In the genomic region with DNA sequence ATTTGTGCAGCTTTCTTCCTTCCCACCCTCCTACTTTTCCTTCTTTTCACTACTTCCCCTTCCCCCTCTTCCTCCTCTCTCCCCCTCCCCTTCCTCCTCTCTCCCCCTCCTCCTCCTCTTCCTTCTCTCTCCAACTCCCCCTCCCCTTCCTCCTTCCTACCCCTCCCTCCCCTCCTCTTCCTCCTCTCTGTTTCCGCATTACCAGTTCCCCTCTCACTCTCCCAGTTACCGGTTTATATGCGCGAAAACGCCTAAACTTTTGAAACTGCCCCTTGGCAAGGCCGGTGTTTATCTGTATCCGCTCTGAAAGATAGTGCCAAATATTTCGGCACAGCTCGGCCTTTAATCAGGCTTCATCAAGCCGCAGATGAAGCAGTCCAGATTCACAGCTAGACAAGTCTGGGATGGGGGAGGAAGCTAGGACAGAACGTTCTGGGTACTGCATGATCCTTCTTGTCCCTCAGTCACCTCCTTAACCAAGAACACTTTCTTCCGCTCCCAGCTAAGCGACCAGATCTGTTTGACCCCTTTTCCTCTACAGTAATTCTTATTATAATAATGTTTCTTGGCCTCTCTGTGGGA, we compare ENCODE assay signal across 8 mouse cellular contexts. TPM values are rescaled to one million over a fixed set of nuclear protein-coding genes. Genes with fewer than 3 reads are reported as not detected.
DNase-seq lines count a peak whose midpoint lies in the region; ATAC-seq lines count a peak whose summit lies in the region.

No protein-coding gene starts in this region.

- peak overlapping the region; percentile 20; the same call in 1 of the 2 replicates for H3K4me3 ChIP-seq in embryonic facial prominence, embryonic 10.5 days
- no peak overlapping the region for H3K4me3 ChIP-seq in intestine, embryonic 14.5 days (ENCODE audit: low read depth, low read length)
- H3K4me3 ChIP-seq in lung, embryonic 16.5 days (ENCODE audit: low read length), result no peak overlapping the region
- no peak overlapping the region for H3K4me3 ChIP-seq in forebrain, embryonic 12.5 days (replicated peaks)
- H3K4me3 ChIP-seq in midbrain, embryonic 16.5 days (ENCODE audit: low read depth, low read length), result no peak overlapping the region

- WGBS in embryonic facial prominence, embryonic 10.5 days, result 46% methylated on average over 13 of the region's 13 CpGs
- WGBS in intestine, embryonic 14.5 days, result 30% methylated on average over 13 of the region's 13 CpGs
- WGBS in lung, embryonic 16.5 days, result 28% methylated on average over 13 of the region's 13 CpGs
- 52% methylated on average over 13 of the region's 13 CpGs for WGBS in forebrain, embryonic 12.5 days
- WGBS in midbrain, embryonic 16.5 days, result 50% methylated on average over 13 of the region's 13 CpGs

- no peaks in the 10 kb centered on the region for H3K9me3 ChIP-seq in embryonic facial prominence, embryonic 10.5 days
- no peaks in the 10 kb centered on the region for H3K9me3 ChIP-seq in intestine, embryonic 14.5 days (ENCODE audit: control insufficient read depth, low read length)
- no peaks in the 10 kb centered on the region for H3K9me3 ChIP-seq in lung, embryonic 16.5 days (ENCODE audit: control insufficient read depth, low read length)
- no peaks in the 10 kb centered on the region for H3K9me3 ChIP-seq in forebrain, embryonic 12.5 days
- H3K9me3 ChIP-seq in midbrain, embryonic 16.5 days (replicated peaks; ENCODE audit: control insufficient read depth, low read length, poor library complexity, severe bottlenecking), result no peaks in the 10 kb centered on the region

- no peaks in the 10 kb centered on the region for H3K27me3 ChIP-seq in embryonic facial prominence, embryonic 10.5 days (replicated peaks; ENCODE audit: low read depth, poor library complexity, severe bottlenecking)
- no peaks in the 10 kb centered on the region for H3K27me3 ChIP-seq in intestine, embryonic 14.5 days (replicated peaks; ENCODE audit: control insufficient read depth, insufficient read depth, low read length)
- H3K27me3 ChIP-seq in lung, embryonic 16.5 days (ENCODE audit: control insufficient read depth, insufficient read depth, low read depth, low read length), result no peaks in the 10 kb centered on the region
- H3K27me3 ChIP-seq in forebrain, embryonic 12.5 days, result no peaks in the 10 kb centered on the region
- no peaks in the 10 kb centered on the region for H3K27me3 ChIP-seq in midbrain, embryonic 16.5 days (ENCODE audit: control insufficient read depth, insufficient read depth, low read depth, low read length)

- no peaks in the 10 kb centered on the region for H3K36me3 ChIP-seq in embryonic facial prominence, embryonic 10.5 days (replicated peaks)
- no peaks in the 10 kb centered on the region for H3K36me3 ChIP-seq in intestine, embryonic 14.5 days (ENCODE audit: control insufficient read depth, insufficient read depth, low read length)
- H3K36me3 ChIP-seq in lung, embryonic 16.5 days (ENCODE audit: control insufficient read depth, insufficient read depth, low read length), result no peaks in the 10 kb centered on the region
- H3K36me3 ChIP-seq in forebrain, embryonic 12.5 days (replicated peaks), result no peaks in the 10 kb centered on the region
- H3K36me3 ChIP-seq in midbrain, embryonic 16.5 days (ENCODE audit: control insufficient read depth, insufficient read depth, low read length), result no peaks in the 10 kb centered on the region

- no peaks in the 10 kb centered on the region for H3K4me1 ChIP-seq in embryonic facial prominence, embryonic 10.5 days
- H3K4me1 ChIP-seq in intestine, embryonic 14.5 days (replicated peaks; ENCODE audit: control insufficient read depth, insufficient read depth, low read length), result no peaks in the 10 kb centered on the region
- no peaks in the 10 kb centered on the region; the same call in 1 of the 2 replicates for H3K4me1 ChIP-seq in lung, embryonic 16.5 days (replicated peaks; ENCODE audit: control insufficient read depth, insufficient read depth, low read length)
- no peaks in the 10 kb centered on the region; the same call in 1 of the 2 replicates for H3K4me1 ChIP-seq in forebrain, embryonic 12.5 days
- H3K4me1 ChIP-seq in midbrain, embryonic 16.5 days (ENCODE audit: control insufficient read depth, insufficient read depth, low read length), result no peaks in the 10 kb centered on the region

- intact Hi-C loops in left cerebral cortex, postnatal 14 days (cut with DNase I), result loop anchor here (5.0 kb wide), 1 partner anchor 62 kb away; no protein-coding TSS in a partner anchor
- intact Hi-C loops in left cerebral cortex, postnatal 4 days (cut with DNase I), result no loop called here

- no peak for ATAC-seq in intestine, embryonic 14.5 days (replicated peaks; ENCODE audit: low FRiP score, low TSS enrichment, low read depth)
- peak; percentile 83 for ATAC-seq in lung, embryonic 16.5 days (ENCODE audit: low read depth)
- no peak for ATAC-seq in forebrain, embryonic 12.5 days (ENCODE audit: low FRiP score)
- ATAC-seq in midbrain, embryonic 16.5 days, result no peak

- H3K4me2 ChIP-seq in intestine, embryonic 14.5 days (ENCODE audit: low read length), result peak overlapping the region; percentile 11; the same call in 1 of the 2 replicates
- peak overlapping the region; percentile 32; the same call in 1 of the 2 replicates for H3K4me2 ChIP-seq in lung, embryonic 16.5 days (ENCODE audit: low read depth, low read length)
- no peak overlapping the region for H3K4me2 ChIP-seq in forebrain, embryonic 12.5 days
- no peak overlapping the region for H3K4me2 ChIP-seq in midbrain, embryonic 16.5 days (ENCODE audit: low read length)

- H3K27ac ChIP-seq in embryonic facial prominence, embryonic 10.5 days (replicated peaks), result no peak overlapping the region
- H3K27ac ChIP-seq in intestine, embryonic 14.5 days (ENCODE audit: low read depth), result no peak overlapping the region
- no peak overlapping the region for H3K27ac ChIP-seq in lung, embryonic 16.5 days (ENCODE audit: low read length)
- H3K27ac ChIP-seq in forebrain, embryonic 12.5 days, result no peak overlapping the region
- H3K27ac ChIP-seq in midbrain, embryonic 16.5 days (ENCODE audit: low read length), result no peak overlapping the region

- no peak overlapping the region for H3K9ac ChIP-seq in intestine, embryonic 14.5 days (ENCODE audit: low read length)
- no peak overlapping the region for H3K9ac ChIP-seq in lung, embryonic 16.5 days (ENCODE audit: low read length)
- no peak overlapping the region for H3K9ac ChIP-seq in forebrain, embryonic 12.5 days
- H3K9ac ChIP-seq in midbrain, embryonic 16.5 days (ENCODE audit: low read depth, low read length), result no peak overlapping the region

- peak; percentile 37 to 66 for DNase-seq in left cerebral cortex, postnatal 14 days (ENCODE audit: low spot score in 2 of 2)
- no peak for DNase-seq in left cerebral cortex, postnatal 4 days
- no peak for DNase-seq in embryonic facial prominence, embryonic 10.5 days (ENCODE audit: low spot score)
- peak; percentile 48 for DNase-seq in intestine, embryonic 14.5 days (ENCODE audit: low spot score)
- DNase-seq in right cerebral cortex, postnatal 10 days (ENCODE audit: low spot score in 2 of 2), result no peak

RNA-seq across cellular contexts. Expression of a gene that starts 30.9 kb away (rescaled TPM):
- 100 to 1,000 TPM; 139 to 140 TPM for total RNA-seq in left cerebral cortex, postnatal 14 days (2021)
- 100 to 1,000 TPM in 1 of 2 experiments, 10 to 100 TPM in 1; 97.3 to 103 TPM for total RNA-seq in left cerebral cortex, postnatal 4 days (2021)
- 10.5 and 12.8 TPM in 2 replicates for polyA plus RNA-seq in embryonic facial prominence, embryonic 10.5 days (2016; fragmentation: Nextera tagmentation; extraction: Ambion mirVana)
- polyA plus RNA-seq in intestine, embryonic 14.5 days (2014; fragmentation: Nextera tagmentation; extraction: Ambion mirVana), result 12.4 and 18.1 TPM in 2 replicates
- 3.9 and 4.2 TPM in 2 replicates for polyA plus RNA-seq in lung, embryonic 16.5 days (2015; fragmentation: Nextera tagmentation; extraction: Ambion mirVana)
- 22.1 and 28.9 TPM in 2 replicates for polyA plus RNA-seq in forebrain, embryonic 12.5 days (2016; fragmentation: Nextera tagmentation; extraction: Ambion mirVana)
- polyA plus RNA-seq in midbrain, embryonic 16.5 days (2015; fragmentation: Nextera tagmentation; extraction: Ambion mirVana), result 25.3 and 30.9 TPM in 2 replicates

Comparison
In these comparisons a context has a peak if more than half of its experiments do, and no peak if none do; other contexts are left out.
1. DNase-seq: peak in left cerebral cortex, postnatal 14 days (2 of 2) and intestine, embryonic 14.5 days (single experiment); none in left cerebral cortex, postnatal 4 days (single experiment), embryonic facial prominence, embryonic 10.5 days (single experiment) and right cerebral cortex, postnatal 10 days (0 of 2).
2. H3K4me2 ChIP-seq: peak in intestine, embryonic 14.5 days (single experiment) and lung, embryonic 16.5 days (single experiment); none in forebrain, embryonic 12.5 days (single experiment) and midbrain, embryonic 16.5 days (single experiment).